ENCODE assay signal across 22 mouse cellular contexts in the genomic region with DNA sequence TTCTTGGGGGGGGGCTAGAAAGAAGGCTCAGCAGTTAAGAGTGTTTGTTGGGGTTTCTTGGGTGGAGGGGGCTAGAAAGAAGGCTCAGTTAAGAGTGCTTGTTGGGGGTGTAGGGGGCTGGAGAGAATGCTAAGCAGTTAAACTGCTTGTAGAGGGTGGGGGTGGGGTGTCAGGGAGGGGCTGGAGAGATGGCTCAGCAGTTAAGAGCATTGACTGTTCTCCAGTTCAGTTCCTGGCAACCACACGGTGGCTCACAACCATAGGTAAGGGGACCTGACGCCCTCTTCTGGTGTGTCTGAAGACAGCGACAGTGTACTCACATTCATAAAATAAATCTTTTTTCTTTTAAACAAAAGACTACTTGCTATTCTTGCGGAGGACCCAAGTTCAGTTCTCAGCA. TPM values are rescaled to one million over a fixed set of nuclear protein-coding genes. Genes with fewer than 3 reads are reported as not detected.
A peak's percentile ranks its signal among the peaks of the same experiment; 100 is the strongest.
DNase-seq lines count a peak whose midpoint lies in the region; TF ChIP-seq lines count a peak whose summit lies in the region.
"Had no signal": no experiment of that assay in that cellular context is flagged by ENCODE, and none has a peak within 500 bp of the region (broad histone marks: within the 10 kb centered on the region; RNA-seq: fewer than 3 reads in every experiment).

No protein-coding gene starts in this region.

- H3K4me3 ChIP-seq in testis, adult 2 months (ENCODE audit: control insufficient read depth, low read depth, low read length), result no peak overlapping the region
- H3K4me3 ChIP-seq in ES-Bruce4 (ENCODE audit: low read depth, low read length), result no peak overlapping the region; the same call in 1 of the 2 replicates
- no peak overlapping the region for H3K4me3 ChIP-seq in ES-E14 (ENCODE audit: insufficient read depth in 1 of 2, low read depth in 1 of 2, low read length in 2 of 2, poor library complexity in 1 of 2, severe bottlenecking in 1 of 2)
- H3K4me3 ChIP-seq: forebrain, embryonic 10.5 days; forebrain, embryonic 13.5 days; gastrocnemius, adult 2 months; hindbrain, embryonic 12.5 days; hindbrain, embryonic 15.5 days had no signal

- H3K9me3 ChIP-seq in ES-Bruce4 (replicated peaks; ENCODE audit: control insufficient read depth, insufficient read depth, low read length, poor library complexity, severe bottlenecking) (no peaks in the 10 kb centered on the region), ES-E14 (ENCODE audit: control insufficient read depth, insufficient read depth, low read depth, low read length) (no peaks in the 10 kb centered on the region)
- H3K9me3 ChIP-seq: forebrain, embryonic 10.5 days; forebrain, embryonic 13.5 days; G1E; hindbrain, embryonic 12.5 days; hindbrain, embryonic 15.5 days had no signal

- in situ Hi-C loops in ES-E14 (cut with MboI; ENCODE audit: low sequenced_read_pairs in 2 of 2, unreplicated experiment in 2 of 2), result no loop called here

- H3K4me1 ChIP-seq in testis, adult 2 months (ENCODE audit: control insufficient read depth, insufficient read depth, low read length), result no peaks in the 10 kb centered on the region
- H3K4me1 ChIP-seq in ES-Bruce4 (ENCODE audit: control insufficient read depth, insufficient read depth, low read length) (no peaks in the 10 kb centered on the region), ES-E14 (ENCODE audit: control insufficient read depth in 2 of 2, insufficient read depth in 2 of 2, low read length in 2 of 2, poor library complexity in 1 of 2) (peaks cover 0 to 2% of the 10 kb centered on the region in 2 experiments; a peak in 1 of 4 replicates)
- H3K4me1 ChIP-seq: forebrain, embryonic 13.5 days; hindbrain, embryonic 12.5 days; hindbrain, embryonic 15.5 days had no signal

- no peaks in the 10 kb centered on the region for H3K36me3 ChIP-seq in testis, adult 2 months (ENCODE audit: control insufficient read depth, insufficient read depth, low read length)
- no peaks in the 10 kb centered on the region for H3K36me3 ChIP-seq in ES-Bruce4 (ENCODE audit: control insufficient read depth, insufficient read depth, low read length, poor library complexity, severe bottlenecking)
- H3K36me3 ChIP-seq in ES-E14 (ENCODE audit: control insufficient read depth, insufficient read depth, low read length, poor library complexity, severe bottlenecking), result no peaks in the 10 kb centered on the region
- H3K36me3 ChIP-seq: forebrain, embryonic 10.5 days; G1E; hindbrain, embryonic 12.5 days; hindbrain, embryonic 15.5 days had no signal

- no peak for DNase-seq in testis, postnatal 14 days (ENCODE audit: low spot score)
- DNase-seq in ES-E14 (ENCODE audit: low read depth, low spot score), result no peak
- DNase-seq in spleen, adult 12 weeks (ENCODE audit: low spot score), result no peak
- no peak for DNase-seq in left cerebral cortex, adult 11 months (ENCODE audit: low spot score)
- DNase-seq: adrenal gland, adult 8-10 months; adrenal gland, postnatal 25 days; B cell, adult 2 months; cerebellum, adult 11-12 months; cerebellum, adult 9-10 months; cerebellum, postnatal 14 days; gastrocnemius, adult 2 months; gastrocnemius, postnatal 14 days; heart, adult 11 months had no signal

- H3K9ac ChIP-seq in ES-Bruce4 (ENCODE audit: low read depth, poor library complexity, severe bottlenecking), result no peak overlapping the region
- no peak overlapping the region; the same call in 1 of the 2 replicates for H3K9ac ChIP-seq in ES-E14 (ENCODE audit: insufficient read depth, low read depth, low read length, poor library complexity, severe bottlenecking)
- H3K9ac ChIP-seq: forebrain, embryonic 13.5 days; hindbrain, embryonic 12.5 days; hindbrain, embryonic 15.5 days had no signal

- H3K27ac ChIP-seq in testis, adult 2 months (ENCODE audit: control insufficient read depth, insufficient read depth, low read depth, low read length), result 0 out of 2 replicates have a peak overlapping the region, but pooled peaks have one; percentile 21
- H3K27ac ChIP-seq in ES-Bruce4 (ENCODE audit: insufficient read depth, low read length) (no peak overlapping the region), ES-E14 (ENCODE audit: insufficient read depth, low read depth, low read length, poor library complexity, severe bottlenecking) (peak overlapping the region; percentile 47; the same call in 1 of the 2 replicates)
- H3K27ac ChIP-seq: forebrain, embryonic 10.5 days; forebrain, embryonic 13.5 days; gastrocnemius, adult 2 months; hindbrain, embryonic 12.5 days; hindbrain, embryonic 15.5 days had no signal

- H3K27me3 ChIP-seq in testis, adult 2 months (ENCODE audit: control insufficient read depth, insufficient read depth, low read length), result no peaks in the 10 kb centered on the region
- H3K27me3 ChIP-seq in ES-Bruce4 (ENCODE audit: control insufficient read depth, insufficient read depth, low read length, poor library complexity, severe bottlenecking), result no peaks in the 10 kb centered on the region
- H3K27me3 ChIP-seq: CH12.LX; forebrain, embryonic 13.5 days; hindbrain, embryonic 12.5 days; hindbrain, embryonic 15.5 days had no signal

- 0 out of 2 replicates have a peak, but pooled peaks have one; percentile 36 for TF ChIP-seq EP300 in ES-Bruce4 (IDR thresholded peaks at IDR 0.05; ENCODE audit: insufficient read depth, low read depth, low read length)

- no peak for TF ChIP-seq POLR2A in testis, adult 2 months (IDR thresholded peaks at IDR 0.05; ENCODE audit: control insufficient read depth, low read depth, low read length)
- TF ChIP-seq POLR2A in ES-Bruce4 (IDR thresholded peaks at IDR 0.05; ENCODE audit: insufficient read depth, low read length), result no peak

- TF ChIP-seq CTCF in testis, adult 2 months (IDR thresholded peaks at IDR 0.05; ENCODE audit: control insufficient read depth, insufficient read depth, insufficient replicate concordance, low read depth, low read length), result no peak
- TF ChIP-seq CTCF in ES-Bruce4 (IDR thresholded peaks at IDR 0.05; ENCODE audit: low read depth, low read length), result peak; percentile 14

TF ChIP-seq in ES-E14, 5 proteins besides CTCF, POLR2A, EP300 and RAD21:
- TF ChIP-seq ZC3H11A (IDR thresholded peaks at IDR 0.05; ENCODE audit: borderline replicate concordance, low read depth, low read length) (no peak), CHD2 (IDR thresholded peaks at IDR 0.05; ENCODE audit: low read depth, low read length) (no peak), MAFK (IDR thresholded peaks at IDR 0.05; ENCODE audit: insufficient read depth, low read depth, low read length) (no peak), ZNF384 (IDR thresholded peaks at IDR 0.05; ENCODE audit: low read depth, low read length) (no peak)

RNA-seq across cellular contexts. Expression of gene Ccdc160, which starts 28.8 kb away (rescaled TPM):
- polyA plus RNA-seq in testis, adult 2 months (2012; rRNA removed), result 1.5 and 2.2 TPM in 2 replicates
- polyA plus RNA-seq in ES-Bruce4 (2011; ENCODE audit: insufficient read depth, insufficient read length, low read depth, missing spikeins), result 4.3 and 6.0 TPM in 2 replicates
- total RNA-seq in ES-E14 (2012; rRNA removed), result 3.4 and 4.3 TPM in 2 replicates
- total RNA-seq: CH12.LX had no signal
- polyA plus RNA-seq: activated CD4-positive, CD25-positive, alpha-beta regulatory T cell, adult 4 months; G1E had no signal
